Mouse (Mus musculus) midbrain, embryonic 14.5 days (tissue): ENCODE data around the gene Eva1c. TPM values are rescaled to one million over a fixed set of nuclear protein-coding genes. Genes with fewer than 3 reads are reported as not detected.

Experiments
- ATAC-seq: fragments of 200-750 bp; cut with Nextera tagmentation; 2 replicates; pipeline ENCODE4 v1.8.0; 2017; ENCODE audit warnings: moderate number of reproducible peaks, moderate library complexity; ENCODE audit not compliant: low FRiP score, low TSS enrichment
- DNase-seq: peaks from one replicate; pipeline ENCODE4 v3.0.0-alpha.2; 2015
- H3K27ac ChIP-seq: fragments of 300-500 bp; sonication (generic); replicated peaks from 2 replicates; pipeline ENCODE4 v1.5.1; 2014; ENCODE audit warnings: mild to moderate bottlenecking, low read depth, low read length, moderate library complexity
- H3K27me3 ChIP-seq: fragments of 300-500 bp; sonication (generic); 2 replicates; pipeline ENCODE4 v1.6.1; 2014; ENCODE audit warnings: low read length, control low read depth, mixed read lengths; ENCODE audit not compliant: control insufficient read depth, insufficient read depth
- H3K36me3 ChIP-seq: fragments of 300-500 bp; sonication (generic); 2 replicates; pipeline ENCODE4 v1.6.1; 2014; ENCODE audit warnings: low read length, control low read depth; ENCODE audit not compliant: control insufficient read depth, insufficient read depth
- H3K4me1 ChIP-seq: fragments of 300-500 bp; sonication (generic); 2 replicates; pipeline ENCODE4 v1.6.1; 2014; ENCODE audit warnings: mild to moderate bottlenecking, antibody characterized with exemption, low read length, control low read depth; ENCODE audit not compliant: control insufficient read depth, insufficient read depth
- H3K4me2 ChIP-seq: fragments of 300-500 bp; sonication (generic); 2 replicates; pipeline ENCODE4 v1.6.1; 2014; ENCODE audit warnings: mild to moderate bottlenecking, low read length, moderate library complexity
- H3K4me3 ChIP-seq: fragments of 300-500 bp; sonication (generic); replicated peaks from 2 replicates; pipeline ENCODE4 v1.5.1; 2014; ENCODE audit warnings: low read depth, low read length
- H3K9ac ChIP-seq: fragments of 300-500 bp; sonication (generic); replicated peaks from 2 replicates; pipeline ENCODE4 v1.6.1; 2014; ENCODE audit warnings: mild to moderate bottlenecking, low read length, moderate library complexity
- H3K9me3 ChIP-seq: fragments of 300-500 bp; sonication (generic); 2 replicates; pipeline ENCODE4 v1.6.1; 2016; ENCODE audit warnings: low read length, control low read depth, mixed read lengths; ENCODE audit not compliant: control insufficient read depth
- WGBS: fragments of 180-500 bp; shearing (Covaris S2); extraction: QIAGEN DNeasy Blood & Tissue Kit; methylation state at CpG from one replicate; pipeline ENCODE4 v1.1.7; 2014; 5-methylcytosine and 5-hydroxymethylcytosine counted together
- polyA plus RNA-seq: library from polyadenylated mRNA; unstranded; fragments of >200 nt; fragmentation: Nextera tagmentation; extraction: Ambion mirVana; gene quantifications from 2 replicates; pipeline ENCODE4 v1.2.1, GENCODE M21; 2014

The Eva1c gene
- polyA plus RNA-seq, 1 experiment from 2014 or later = 2.4 TPM

DNA sequence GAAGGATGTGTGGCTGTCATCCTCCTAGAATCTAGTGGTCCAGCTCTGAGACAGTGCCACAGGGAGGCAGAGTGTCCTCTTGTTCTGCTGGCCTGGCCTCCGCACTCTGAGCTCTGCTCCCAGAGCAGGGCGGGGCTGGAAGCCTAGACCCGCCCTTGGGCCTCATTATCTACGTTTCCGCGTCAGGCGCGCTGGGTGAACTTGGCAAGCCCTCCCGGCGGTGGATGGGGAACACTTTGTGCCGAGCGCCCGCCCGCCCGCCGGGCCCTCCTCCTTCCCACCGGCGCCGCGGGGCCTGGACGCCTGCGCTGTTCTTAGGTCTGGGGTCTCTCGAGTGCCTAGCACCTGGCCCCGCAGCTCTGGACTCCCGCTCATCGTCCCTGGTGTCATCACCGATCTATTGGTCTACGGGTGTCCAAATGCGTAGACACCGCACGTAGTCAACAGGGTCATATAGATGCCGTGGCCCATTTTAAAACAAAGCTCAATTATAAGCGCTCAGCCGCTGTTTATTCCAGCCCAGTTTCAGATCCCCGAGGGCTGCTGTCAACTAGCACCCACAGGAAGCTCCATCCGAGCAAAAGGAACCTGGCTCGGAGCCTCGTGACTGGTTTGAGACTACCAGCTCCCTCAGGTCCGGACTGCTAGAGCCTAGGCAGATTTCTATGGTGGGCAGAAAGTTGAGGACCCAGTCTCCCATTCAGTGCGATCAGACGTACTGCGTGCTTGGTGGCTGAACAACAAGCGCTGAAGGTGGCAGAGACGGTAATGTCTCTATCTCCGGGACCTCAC lies 3.6 kb downstream of the Eva1c start:
- H3K27ac ChIP-seq = no peak overlapping the region
- 1% methylated on average over 45 of the region's 45 CpGs for WGBS

DNA sequence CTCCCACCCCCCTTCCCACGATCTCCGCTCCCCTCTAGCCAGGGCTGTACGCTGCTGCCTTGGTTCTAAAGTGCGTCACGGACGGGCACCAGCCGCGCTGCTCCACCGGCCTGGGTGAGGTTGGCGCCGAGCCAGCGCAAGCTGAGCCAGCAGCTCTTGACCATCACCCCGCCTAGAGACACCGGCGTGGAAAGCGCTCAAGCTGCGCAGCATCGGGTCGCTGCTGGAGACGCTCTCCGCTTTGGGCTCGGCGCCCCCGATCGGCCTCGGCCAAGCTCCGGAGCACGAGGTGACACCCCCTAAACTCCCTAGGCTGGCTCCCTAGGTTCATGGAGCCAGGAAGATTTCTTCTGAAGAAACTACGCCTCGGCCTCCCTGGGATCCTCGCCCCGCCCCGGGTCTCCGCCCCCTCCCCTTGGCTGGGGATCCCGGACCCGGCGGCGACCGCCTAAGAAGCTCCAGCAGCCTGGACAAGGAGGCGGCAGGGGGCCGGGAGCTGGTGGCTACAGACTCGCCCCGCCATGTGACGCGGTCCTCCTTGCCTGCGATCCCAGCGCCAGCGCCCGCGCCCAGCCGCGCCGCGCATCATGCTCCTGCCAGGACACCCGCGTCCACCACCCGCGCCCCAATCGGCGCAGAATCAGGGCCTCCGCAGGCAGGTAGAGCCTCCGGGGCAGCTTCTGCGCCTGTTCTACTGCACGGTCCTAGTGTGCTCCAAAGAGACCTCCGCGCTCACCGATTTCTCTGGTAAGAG lies 4.3 kb downstream of the Eva1c start:
- Histone ChIP-seq H3K27ac (no peak overlapping the region), H3K4me3 (peak overlapping the region; percentile 53), H3K36me3 (no peaks in the 10 kb centered on the region), H3K27me3 (peaks cover 27% of the 10 kb centered on the region), H3K9ac (peak overlapping the region; percentile 53), H3K4me2 (peak overlapping the region; percentile 99), H3K4me1 (peaks cover 20% of the 10 kb centered on the region), H3K9me3 (no peaks in the 10 kb centered on the region)
- DNase-seq (peak; percentile 79), ATAC-seq (peak; percentile 61)
- WGBS = under 1% methylated on average over 67 of the region's 67 CpGs

More for the DNA sequence above, 3.6 kb downstream of the Eva1c start:
- H3K4me2 ChIP-seq = peak overlapping the region; percentile 99
- peaks cover 27% of the 10 kb centered on the region for H3K27me3 ChIP-seq
- H3K4me1 ChIP-seq = peaks cover 20% of the 10 kb centered on the region
- H3K9me3 ChIP-seq = no peaks in the 10 kb centered on the region
- H3K9ac ChIP-seq = peak overlapping the region; percentile 53
- peak; percentile 72 for ATAC-seq
- peak overlapping the region; percentile 53 for H3K4me3 ChIP-seq
- DNase-seq = peak; percentile 81
- no peaks in the 10 kb centered on the region for H3K36me3 ChIP-seq

DNA sequence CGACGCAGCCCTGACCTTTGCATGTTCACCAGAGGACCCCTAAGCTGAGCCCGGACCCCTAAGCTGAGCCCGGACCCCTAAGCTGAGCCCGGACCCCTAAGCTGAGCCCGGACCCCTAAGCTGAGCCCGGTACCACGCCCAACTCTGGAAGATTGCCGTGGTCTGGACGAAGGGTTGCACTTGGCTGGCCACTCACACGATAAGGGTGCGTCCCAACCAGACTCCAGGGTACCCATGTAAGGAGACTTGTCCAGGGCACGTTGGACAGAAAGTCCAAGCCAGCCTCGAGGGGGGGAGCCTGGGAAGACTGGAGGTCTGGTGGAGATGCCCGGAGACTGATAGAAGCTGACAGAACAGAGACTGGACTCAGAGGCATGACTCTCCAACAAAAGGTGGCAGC lies 5.2 kb downstream of the Eva1c start:
- H3K9ac ChIP-seq = no peak overlapping the region
- WGBS = 20% methylated on average over 15 of the region's 15 CpGs

DNA sequence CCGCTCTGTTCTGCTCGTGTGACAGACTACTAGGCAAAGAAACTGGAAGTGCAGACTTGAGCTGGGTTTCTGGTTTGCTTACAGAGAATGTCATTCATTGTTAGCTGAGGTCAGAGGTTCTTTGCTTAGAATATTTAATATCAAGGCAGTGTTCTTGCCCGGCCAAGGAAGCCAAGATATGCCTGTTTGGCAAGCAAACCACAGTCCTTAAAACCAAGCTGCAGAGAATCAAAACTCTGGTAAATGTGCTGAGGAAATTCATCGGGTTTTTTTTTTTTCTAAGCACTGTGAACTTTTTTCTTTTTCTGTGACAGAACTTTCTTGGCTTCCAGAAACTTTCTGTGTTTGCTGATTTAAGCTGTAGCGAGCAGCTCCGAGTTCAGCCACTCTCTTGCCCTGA lies 6.0 kb downstream of the Eva1c start:
- Histone ChIP-seq H3K9me3 (no peaks in the 10 kb centered on the region), H3K4me1 (peaks cover 20% of the 10 kb centered on the region), H3K27me3 (peaks cover 27% of the 10 kb centered on the region), H3K9ac (no peak overlapping the region), H3K27ac (no peak overlapping the region), H3K36me3 (no peaks in the 10 kb centered on the region), H3K4me2 (peak overlapping the region; percentile 15; the same call in 1 of the 2 replicates), H3K4me3 (no peak overlapping the region)
- ATAC-seq = no peak
- no peak for DNase-seq
- WGBS = 44% methylated on average over 6 of the region's 6 CpGs

More for the DNA sequence above, 5.2 kb downstream of the Eva1c start:
- ATAC-seq = no peak
- DNase-seq = no peak
- Histone ChIP-seq H3K36me3 (no peaks in the 10 kb centered on the region), H3K27me3 (peaks cover 27% of the 10 kb centered on the region), H3K4me1 (peaks cover 20% of the 10 kb centered on the region), H3K27ac (no peak overlapping the region), H3K4me2 (peak overlapping the region; percentile 99), H3K9me3 (no peaks in the 10 kb centered on the region), H3K4me3 (peak overlapping the region; percentile 53)

DNA sequence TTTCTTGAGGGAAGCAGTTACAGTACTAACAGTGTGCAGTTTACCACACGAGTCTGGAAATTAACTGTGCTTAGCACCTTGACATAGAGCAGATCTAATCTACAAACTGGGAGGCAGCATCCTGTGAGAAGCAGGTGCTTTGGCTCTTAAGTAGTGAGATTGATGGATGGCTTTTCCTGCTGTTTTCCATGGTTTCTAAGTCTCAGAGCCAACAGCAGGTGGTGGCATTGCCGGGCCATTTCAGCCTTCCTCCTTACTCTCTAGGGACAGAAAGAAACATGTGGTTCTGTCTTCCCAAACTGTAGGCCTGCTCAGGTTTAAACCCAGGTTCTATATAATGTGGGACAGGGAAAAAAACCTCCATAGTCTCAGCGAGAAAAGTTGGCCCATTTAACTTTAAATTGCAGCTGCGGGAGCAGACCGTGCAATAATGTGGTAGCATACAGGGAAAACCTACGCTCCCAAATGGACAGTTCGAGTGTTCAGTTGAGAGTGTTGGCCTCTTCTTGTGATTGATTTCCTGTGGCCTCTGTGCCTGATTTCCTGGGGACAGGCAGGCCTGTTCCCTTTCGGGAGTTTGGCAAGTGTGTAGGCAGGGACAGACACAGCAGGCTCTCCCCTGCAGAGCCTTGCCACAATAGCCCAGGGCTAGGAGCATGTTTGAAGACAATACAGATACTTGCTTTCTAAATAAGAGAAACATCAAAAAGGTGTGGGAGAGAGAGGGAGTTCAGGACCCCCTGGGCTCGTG lies 6.7 kb downstream of the Eva1c start:
- Histone ChIP-seq H3K4me2 (peak overlapping the region; percentile 7; the same call in 1 of the 2 replicates), H3K36me3 (no peaks in the 10 kb centered on the region), H3K27ac (no peak overlapping the region), H3K9ac (no peak overlapping the region), H3K27me3 (peaks cover 27% of the 10 kb centered on the region), H3K9me3 (no peaks in the 10 kb centered on the region), H3K4me3 (no peak overlapping the region), H3K4me1 (peaks cover 20% of the 10 kb centered on the region)
- 30% methylated on average over 9 of the region's 9 CpGs for WGBS
- DNase-seq (peak; percentile 38), ATAC-seq (no peak)

DNA sequence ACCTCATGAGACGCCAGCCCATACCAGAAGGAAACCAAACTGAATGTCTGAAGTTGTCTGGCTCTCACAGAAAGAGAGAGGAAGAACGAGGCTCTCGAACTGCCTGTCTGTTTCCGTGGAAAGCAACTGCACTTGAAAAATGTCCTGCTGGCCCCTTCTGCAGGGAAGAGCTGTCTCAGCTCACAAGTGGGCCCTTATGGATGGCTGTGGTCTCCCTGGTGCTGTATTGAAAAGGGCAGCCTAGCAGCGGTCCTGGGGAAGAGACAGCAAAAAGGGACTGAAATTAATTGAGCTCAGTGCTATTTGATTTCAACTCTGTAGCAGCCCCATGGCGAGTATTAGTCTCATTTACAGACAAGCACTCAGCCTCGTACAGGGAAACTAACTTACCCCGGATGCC lies 10.9 kb downstream of the Eva1c start:
- Histone ChIP-seq H3K4me2 (no peak overlapping the region), H3K4me1 (peaks cover 20% of the 10 kb centered on the region), H3K9ac (no peak overlapping the region), H3K27ac (no peak overlapping the region), H3K27me3 (peaks cover under 1% of the 10 kb centered on the region; the same call in 1 of the 2 replicates), H3K4me3 (no peak overlapping the region), H3K36me3 (no peaks in the 10 kb centered on the region), H3K9me3 (no peaks in the 10 kb centered on the region)
- 77% methylated on average over 8 of the region's 8 CpGs for WGBS
- ATAC-seq (no peak), DNase-seq (no peak)

DNA sequence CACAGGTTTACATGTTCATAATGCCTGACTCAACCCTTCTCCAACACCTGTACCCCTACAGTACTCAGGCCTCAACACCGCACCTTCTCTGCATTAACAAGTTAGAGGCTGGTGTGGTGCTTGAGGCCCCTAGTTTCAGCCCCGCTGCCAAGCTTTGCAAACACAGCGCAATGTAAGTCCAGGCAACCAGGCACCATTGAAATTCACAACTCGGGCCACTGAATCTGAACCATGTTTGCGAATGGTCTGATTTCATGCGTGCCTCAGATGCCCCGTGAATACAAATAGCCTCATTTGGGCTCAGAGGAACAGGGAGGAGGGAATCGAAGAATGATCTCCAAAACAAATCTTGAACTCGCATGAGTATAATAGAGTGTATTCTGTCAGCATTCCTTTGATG lies 15.6 kb downstream of the Eva1c start:
- H3K27ac ChIP-seq = peak overlapping the region; percentile 39
- H3K27me3 ChIP-seq = no peaks in the 10 kb centered on the region
- peak overlapping the region; percentile 16 for H3K4me2 ChIP-seq
- no peaks in the 10 kb centered on the region for H3K9me3 ChIP-seq
- ATAC-seq (peak; percentile 31; the same call in 1 of the 2 replicates), DNase-seq (peak; percentile 71)
- no peak overlapping the region for H3K4me3 ChIP-seq
- H3K4me1 ChIP-seq = peaks cover 17% of the 10 kb centered on the region
- 12% methylated on average over 9 of the region's 9 CpGs for WGBS
- H3K36me3 ChIP-seq = no peaks in the 10 kb centered on the region
- H3K9ac ChIP-seq = no peak overlapping the region

DNA sequence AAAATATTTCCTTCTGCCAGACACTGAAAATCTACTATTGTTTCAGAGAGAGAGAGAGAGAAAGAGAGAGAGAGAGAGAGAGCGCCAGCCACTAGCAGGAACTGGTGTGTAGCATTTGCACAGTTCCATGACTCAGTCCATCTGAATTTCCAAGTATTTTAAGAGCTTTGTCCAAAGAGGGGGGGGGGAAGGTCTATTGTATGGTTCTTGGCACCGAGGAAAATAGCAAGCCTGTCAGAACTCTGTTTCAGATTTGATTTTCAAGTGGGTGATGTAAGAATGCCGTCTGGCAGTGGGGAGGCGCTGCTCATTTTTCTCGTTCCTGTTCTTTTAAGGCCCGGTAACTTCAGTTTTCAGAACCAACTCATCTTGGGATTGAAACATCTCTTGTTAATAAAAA lies 18.5 kb downstream of the Eva1c start:
- Histone ChIP-seq H3K27ac (0 out of 2 replicates have a peak overlapping the region, but pooled peaks have one; percentile 15), H3K9ac (no peak overlapping the region), H3K9me3 (no peaks in the 10 kb centered on the region)

More for the DNA sequence above, 18.5 kb downstream of the Eva1c start:
- 44% methylated on average over 6 of the region's 6 CpGs for WGBS
- H3K4me3 ChIP-seq = no peak overlapping the region
- H3K36me3 ChIP-seq = no peaks in the 10 kb centered on the region
- peaks cover 17% of the 10 kb centered on the region for H3K4me1 ChIP-seq
- H3K4me2 ChIP-seq = no peak overlapping the region
- no peaks in the 10 kb centered on the region for H3K27me3 ChIP-seq
- peak; percentile 50 for DNase-seq
- no peak for ATAC-seq
